Mouse (Mus musculus) forebrain, postnatal 0 days (tissue): ENCODE data around the gene Anapc13. TPM values are rescaled to one million over a fixed set of nuclear protein-coding genes. Genes with fewer than 3 reads are reported as not detected.

Experiments
- ATAC-seq: fragments of 200-750 bp; cut with Nextera tagmentation; 2 replicates; pipeline ENCODE4 v1.8.0; 2017; ENCODE audit warnings: mild to moderate bottlenecking, moderate library complexity
- DNase-seq: peaks from one replicate; pipeline ENCODE4 v3.0.0-alpha.2; 2015
- H3K27ac ChIP-seq: fragments of 300-500 bp; sonication (generic); 2 replicates; pipeline ENCODE4 v1.5.1; 2014; ENCODE audit warnings: low read depth, mild to moderate bottlenecking, antibody characterized with exemption, low read length, moderate library complexity, mixed read lengths
- H3K27me3 ChIP-seq: fragments of 300-500 bp; sonication (generic); 2 replicates; pipeline ENCODE4 v1.6.1; 2014; ENCODE audit warnings: mild to moderate bottlenecking, low read length, mixed read lengths; ENCODE audit not compliant: insufficient read depth
- H3K36me3 ChIP-seq: fragments of 300-500 bp; sonication (generic); 2 replicates; pipeline ENCODE4 v1.6.1; 2014; ENCODE audit warnings: mild to moderate bottlenecking, moderate library complexity; ENCODE audit not compliant: insufficient read depth
- H3K4me1 ChIP-seq: fragments of 300-500 bp; sonication (generic); 2 replicates; pipeline ENCODE4 v1.6.1; 2014; ENCODE audit warnings: antibody characterized with exemption; ENCODE audit not compliant: insufficient read depth
- H3K4me2 ChIP-seq: fragments of 300-500 bp; sonication (generic); 2 replicates; pipeline ENCODE4 v1.6.1; 2014; ENCODE audit warnings: low read depth, mild to moderate bottlenecking, moderate library complexity
- H3K4me3 ChIP-seq: fragments of 300-500 bp; sonication (generic); 2 replicates; pipeline ENCODE4 v1.5.1; 2014; ENCODE audit warnings: low read depth, low read length, mixed read lengths
- H3K9ac ChIP-seq: fragments of 300-500 bp; sonication (generic); 2 replicates; pipeline ENCODE4 v1.6.1; 2014; ENCODE audit warnings: mild to moderate bottlenecking
- H3K9me3 ChIP-seq: fragments of 300-500 bp; sonication (generic); 2 replicates; pipeline ENCODE4 v1.6.1; 2016; ENCODE audit warnings: low read length
- CTCF ChIP-seq: sonication (generic); IDR thresholded peaks from 2 replicates; pipeline ENCODE4 v1.5.1; 2016; ENCODE audit warnings: antibody characterized with exemption, control low read depth, low read depth
- WGBS: fragments of 180-500 bp; shearing (Covaris S2); extraction: QIAGEN DNeasy Blood & Tissue Kit; methylation state at CpG from one replicate; pipeline ENCODE4 v1.1.7; 2014; 5-methylcytosine and 5-hydroxymethylcytosine counted together
- polyA plus RNA-seq: library from polyadenylated mRNA; unstranded; fragments of >200 nt; fragmentation: Nextera tagmentation; extraction: Ambion mirVana; gene quantifications from 2 replicates; pipeline ENCODE4 v1.2.1, GENCODE M21; 2015
- total RNA-seq: library from RNA; depleted of rRNA; stranded (reverse); fragments of >200 nt; gene quantifications from 2 replicates; pipeline ENCODE4 v1.2.3, GENCODE M21; 2014; rRNA removed

Anapc13 gene
- total and polyA plus RNA-seq, 2 experiments from 2014 or later = 26.8 to 124 TPM

- Histone ChIP-seq H3K27ac (no peak overlapping the region), H3K27me3 (no peaks in the 10 kb centered on the region), H3K4me3 (no peak overlapping the region), H3K9ac (no peak overlapping the region), H3K36me3 (no peaks in the 10 kb centered on the region), H3K4me2 (no peak overlapping the region), H3K4me1 (no peaks in the 10 kb centered on the region), H3K9me3 (no peaks in the 10 kb centered on the region)
- DNase-seq = no peak
- ATAC-seq = no peak
- TF ChIP-seq CTCF = no peak
- WGBS = 58% methylated on average over 7 of the region's 7 CpGs
Measured at GRCm38 (mm10) chr9:102681470-102681869, 55.4 kb downstream of the Anapc13 start.

Other genes with a start within 250 kb of the Anapc13 start
- gene Ky, start 120.5 kb upstream of the Anapc13 start, total RNA-seq = 1.9 and 2.0 TPM in 2 replicates
- 0.30 and 0.59 TPM in 2 replicates for gene Ky, start 120.5 kb upstream of the Anapc13 start, polyA plus RNA-seq
- 17.5 and 19.5 TPM in 2 replicates for gene Cep63, start 238 bp downstream of the Anapc13 start, total RNA-seq
- 35.9 and 39.3 TPM in 2 replicates for gene Cep63, start 238 bp downstream of the Anapc13 start, polyA plus RNA-seq
- gene Amotl2, start 90.4 kb downstream of the Anapc13 start, total RNA-seq = 85.8 and 106 TPM in 2 replicates
- 24.8 and 27.6 TPM in 2 replicates for gene Amotl2, start 90.4 kb downstream of the Anapc13 start, polyA plus RNA-seq
- gene Ryk, start 208.6 kb downstream of the Anapc13 start, total RNA-seq = 59.5 and 63.6 TPM in 2 replicates
- gene Ryk, start 208.6 kb downstream of the Anapc13 start, polyA plus RNA-seq = 14.9 and 16.6 TPM in 2 replicates